Comparison of ENCODE assay signal across 15 mouse cellular contexts in genomic region chr2:128159619-128160125, GRCm38 (mm10). TPM values are rescaled to one million over a fixed set of nuclear protein-coding genes. Genes with fewer than 3 reads are reported as not detected.
DNase-seq lines count a peak whose midpoint lies in the region; ATAC-seq and TF ChIP-seq lines count a peak whose summit lies in the region.
"Had no signal": no experiment of that assay in that cellular context is flagged by ENCODE, and none has a peak within 500 bp of the region (broad histone marks: within the 10 kb centered on the region; RNA-seq: fewer than 3 reads in every experiment).

No protein-coding gene starts in this region.

- TF ChIP-seq CTCF in midbrain, postnatal 0 days (IDR thresholded peaks at IDR 0.05): peak; percentile 1; the same call in 1 of the 2 replicates
- peak; percentile 13; the same call in 1 of the 2 replicates for TF ChIP-seq CTCF in intestine, postnatal 0 days (IDR thresholded peaks at IDR 0.05; ENCODE audit: low read depth)

- H3K4me1 ChIP-seq in hindbrain, embryonic 14.5 days (replicated peaks; ENCODE audit: control insufficient read depth, insufficient read depth, low read length): peaks cover 15% of the 10 kb centered on the region
- H3K4me1 ChIP-seq in hindbrain, embryonic 10.5 days (replicated peaks): peaks cover 29% of the 10 kb centered on the region
- no peaks in the 10 kb centered on the region for H3K4me1 ChIP-seq in midbrain, postnatal 0 days (ENCODE audit: insufficient read depth, low read length)
- 0 out of 2 replicates have a peak, but pooled peaks cover 2% of the 10 kb centered on the region for H3K4me1 ChIP-seq in midbrain, embryonic 11.5 days (ENCODE audit: control insufficient read depth, insufficient read depth, low read length)
- H3K4me1 ChIP-seq in intestine, postnatal 0 days (replicated peaks; ENCODE audit: control insufficient read depth, insufficient read depth, low read length): no peaks in the 10 kb centered on the region
- H3K4me1 ChIP-seq in neural tube, embryonic 15.5 days: peaks cover 35% of the 10 kb centered on the region

- H3K9ac ChIP-seq in hindbrain, embryonic 14.5 days: 0 out of 2 replicates have a peak overlapping the region, but pooled peaks have one; percentile 11
- no peak overlapping the region for H3K9ac ChIP-seq in midbrain, postnatal 0 days (replicated peaks; ENCODE audit: low read length, poor library complexity, severe bottlenecking)
- H3K9ac ChIP-seq in midbrain, embryonic 11.5 days (ENCODE audit: low read length): no peak overlapping the region
- no peak overlapping the region for H3K9ac ChIP-seq in intestine, postnatal 0 days (ENCODE audit: low read depth, low read length)
- H3K9ac ChIP-seq in neural tube, embryonic 15.5 days (replicated peaks): no peak overlapping the region
- H3K9ac ChIP-seq: forebrain, postnatal 0 days; liver, embryonic 13.5 days had no signal

- ATAC-seq in hindbrain, embryonic 14.5 days (ENCODE audit: low FRiP score): no peak
- ATAC-seq in midbrain, postnatal 0 days (ENCODE audit: low FRiP score): no peak
- no peak for ATAC-seq in midbrain, embryonic 11.5 days (ENCODE audit: low FRiP score)
- no peak for ATAC-seq in intestine, postnatal 0 days
- ATAC-seq in neural tube, embryonic 15.5 days (ENCODE audit: low FRiP score): no peak
- ATAC-seq: forebrain, postnatal 0 days; hindbrain, postnatal 0 days had no signal

- H3K4me3 ChIP-seq in hindbrain, embryonic 14.5 days (replicated peaks; ENCODE audit: low read length): no peak overlapping the region
- H3K4me3 ChIP-seq in hindbrain, embryonic 10.5 days: no peak overlapping the region
- H3K4me3 ChIP-seq in midbrain, postnatal 0 days (ENCODE audit: low read depth, low read length): no peak overlapping the region
- H3K4me3 ChIP-seq in midbrain, embryonic 11.5 days (ENCODE audit: low read depth, low read length): no peak overlapping the region
- H3K4me3 ChIP-seq in intestine, postnatal 0 days (ENCODE audit: low read depth, low read length): no peak overlapping the region
- H3K4me3 ChIP-seq in neural tube, embryonic 15.5 days (replicated peaks): no peak overlapping the region
- H3K4me3 ChIP-seq: liver, embryonic 13.5 days; midbrain, embryonic 10.5 days; myocyte had no signal

- no peak overlapping the region for H3K27ac ChIP-seq in hindbrain, embryonic 14.5 days
- H3K27ac ChIP-seq in hindbrain, embryonic 10.5 days: no peak overlapping the region
- H3K27ac ChIP-seq in midbrain, postnatal 0 days (ENCODE audit: low read depth, low read length): no peak overlapping the region
- no peak overlapping the region for H3K27ac ChIP-seq in midbrain, embryonic 11.5 days (ENCODE audit: low read depth, low read length)
- H3K27ac ChIP-seq in intestine, postnatal 0 days (ENCODE audit: low read depth, low read length): no peak overlapping the region; the same call in 1 of the 2 replicates
- peak overlapping the region; percentile 37; the same call in 1 of the 2 replicates for H3K27ac ChIP-seq in neural tube, embryonic 15.5 days (replicated peaks)
- H3K27ac ChIP-seq: hindbrain, postnatal 0 days; liver, embryonic 13.5 days; midbrain, embryonic 10.5 days had no signal

- H3K27me3 ChIP-seq in hindbrain, embryonic 14.5 days (ENCODE audit: control insufficient read depth, insufficient read depth, low read length): no peaks in the 10 kb centered on the region
- H3K27me3 ChIP-seq in hindbrain, embryonic 10.5 days (ENCODE audit: insufficient read depth, poor library complexity, severe bottlenecking): no peaks in the 10 kb centered on the region
- H3K27me3 ChIP-seq in midbrain, postnatal 0 days (ENCODE audit: insufficient read depth, low read length): no peaks in the 10 kb centered on the region
- H3K27me3 ChIP-seq in midbrain, embryonic 11.5 days (ENCODE audit: control insufficient read depth, insufficient read depth, low read length): no peaks in the 10 kb centered on the region
- no peaks in the 10 kb centered on the region for H3K27me3 ChIP-seq in intestine, postnatal 0 days (replicated peaks; ENCODE audit: control insufficient read depth, insufficient read depth, low read length)
- H3K27me3 ChIP-seq in neural tube, embryonic 15.5 days (replicated peaks): no peaks in the 10 kb centered on the region
- H3K27me3 ChIP-seq: liver, embryonic 13.5 days had no signal

- no peaks in the 10 kb centered on the region for H3K36me3 ChIP-seq in hindbrain, embryonic 14.5 days (replicated peaks; ENCODE audit: control insufficient read depth, insufficient read depth)
- peaks cover 74% of the 10 kb centered on the region for H3K36me3 ChIP-seq in hindbrain, embryonic 10.5 days
- H3K36me3 ChIP-seq in midbrain, postnatal 0 days (ENCODE audit: insufficient read depth, low read length): no peaks in the 10 kb centered on the region
- peaks cover 2% of the 10 kb centered on the region; the same call in 1 of the 2 replicates for H3K36me3 ChIP-seq in midbrain, embryonic 11.5 days (ENCODE audit: control insufficient read depth, insufficient read depth, low read length)
- H3K36me3 ChIP-seq in intestine, postnatal 0 days (ENCODE audit: control insufficient read depth, insufficient read depth): no peaks in the 10 kb centered on the region; the same call in 1 of the 2 replicates
- H3K36me3 ChIP-seq in neural tube, embryonic 15.5 days: no peaks in the 10 kb centered on the region

- WGBS in hindbrain, embryonic 14.5 days: 77% methylated on average over 7 of the region's 7 CpGs
- 86% methylated on average over 7 of the region's 7 CpGs for WGBS in hindbrain, embryonic 10.5 days
- WGBS in midbrain, postnatal 0 days: 74% methylated on average over 7 of the region's 7 CpGs
- 85% methylated on average over 7 of the region's 7 CpGs for WGBS in midbrain, embryonic 11.5 days
- 57% methylated on average over 7 of the region's 7 CpGs for WGBS in intestine, postnatal 0 days
- WGBS in neural tube, embryonic 15.5 days: 69% methylated on average over 7 of the region's 7 CpGs

- no peak overlapping the region for H3K4me2 ChIP-seq in hindbrain, embryonic 14.5 days (replicated peaks)
- H3K4me2 ChIP-seq in midbrain, postnatal 0 days (ENCODE audit: low read depth, low read length, poor library complexity, severe bottlenecking): no peak overlapping the region
- H3K4me2 ChIP-seq in midbrain, embryonic 11.5 days: no peak overlapping the region
- no peak overlapping the region for H3K4me2 ChIP-seq in intestine, postnatal 0 days (replicated peaks; ENCODE audit: low read depth)
- H3K4me2 ChIP-seq in neural tube, embryonic 15.5 days: no peak overlapping the region
- H3K4me2 ChIP-seq: liver, embryonic 13.5 days had no signal

- H3K9me3 ChIP-seq in hindbrain, embryonic 14.5 days (ENCODE audit: control insufficient read depth, low read length): no peaks in the 10 kb centered on the region
- no peaks in the 10 kb centered on the region for H3K9me3 ChIP-seq in hindbrain, embryonic 10.5 days
- no peaks in the 10 kb centered on the region for H3K9me3 ChIP-seq in midbrain, postnatal 0 days (ENCODE audit: low read length)
- no peaks in the 10 kb centered on the region for H3K9me3 ChIP-seq in midbrain, embryonic 11.5 days (ENCODE audit: control insufficient read depth, low read length)
- no peaks in the 10 kb centered on the region for H3K9me3 ChIP-seq in intestine, postnatal 0 days (ENCODE audit: control insufficient read depth)
- no peaks in the 10 kb centered on the region for H3K9me3 ChIP-seq in neural tube, embryonic 15.5 days (replicated peaks)
- H3K9me3 ChIP-seq: liver, embryonic 13.5 days; midbrain, embryonic 10.5 days had no signal

- DNase-seq in hindbrain, embryonic 14.5 days (ENCODE audit: low spot score): no peak
- no peak for DNase-seq in hindbrain, embryonic 10.5 days (ENCODE audit: low spot score)
- no peak for DNase-seq in midbrain, postnatal 0 days (ENCODE audit: low spot score)
- no peak for DNase-seq in midbrain, embryonic 11.5 days (ENCODE audit: low spot score, missing footprints)
- DNase-seq in layer of hippocampus, adult 11-12 months (ENCODE audit: low spot score): no peak
- DNase-seq: cerebellum, adult 11-12 months; forebrain, postnatal 0 days; gastrocnemius, postnatal 14 days; kidney, postnatal 14 days; liver, embryonic 13.5 days had no signal

RNA-seq across cellular contexts. Expression of gene Bcl2l11, which starts 33.8 kb away (rescaled TPM):
- 12.2 and 12.9 TPM in 2 replicates for polyA plus RNA-seq in hindbrain, embryonic 14.5 days (2014; fragmentation: Nextera tagmentation; extraction: Ambion mirVana)
- polyA plus RNA-seq in hindbrain, embryonic 10.5 days (2016; fragmentation: Nextera tagmentation; extraction: Ambion mirVana): 26.2 and 27.4 TPM in 2 replicates
- 6.5 and 13.1 TPM in 2 replicates for total RNA-seq in midbrain, postnatal 0 days (2014; rRNA removed)
- polyA plus RNA-seq in midbrain, postnatal 0 days (2015; fragmentation: Nextera tagmentation; extraction: Ambion mirVana): 3.7 and 5.1 TPM in 2 replicates
- 15.1 and 16.9 TPM in 2 replicates for polyA plus RNA-seq in midbrain, embryonic 11.5 days (2014; fragmentation: Nextera tagmentation; extraction: Ambion mirVana)
- polyA plus RNA-seq in intestine, postnatal 0 days (2015; fragmentation: Nextera tagmentation; extraction: Ambion mirVana): 7.3 and 7.5 TPM in 2 replicates
- 10.1 and 11.8 TPM in 2 replicates for polyA plus RNA-seq in neural tube, embryonic 15.5 days (2015; fragmentation: Nextera tagmentation; extraction: Ambion mirVana)
